Mouse (Mus musculus) intestine, postnatal 0 days (tissue): ENCODE measurements at regions not wholly inside any gene's neighbourhood (a gene's known extent, or its start where the extent isn't known, plus 50 kb on each side); places are given as distances from the start of the nearest gene placed in this dataset.

Experiments used
- ATAC-seq: fragments of 200-750 bp; cut with Nextera tagmentation; 2 replicates; pipeline ENCODE4 v1.8.0; 2017; ENCODE audit warnings: mild to moderate bottlenecking, moderate TSS enrichment, moderate library complexity
- H3K27ac ChIP-seq: fragments of 300-500 bp; sonication (generic); 2 replicates; pipeline ENCODE4 v1.5.1; 2014; ENCODE audit warnings: mild to moderate bottlenecking, low read depth, low read length, moderate library complexity
- H3K27me3 ChIP-seq: fragments of 300-500 bp; sonication (generic); replicated peaks from 2 replicates; pipeline ENCODE4 v1.6.1; 2014; ENCODE audit warnings: low read length, mixed read lengths; ENCODE audit not compliant: control insufficient read depth, insufficient read depth
- H3K36me3 ChIP-seq: fragments of 300-500 bp; sonication (generic); 2 replicates; pipeline ENCODE4 v1.6.1; 2014; ENCODE audit warnings: mild to moderate bottlenecking, moderate library complexity; ENCODE audit not compliant: control insufficient read depth, insufficient read depth
- H3K4me1 ChIP-seq: fragments of 300-500 bp; sonication (generic); replicated peaks from 2 replicates; pipeline ENCODE4 v1.6.1; 2014; ENCODE audit warnings: antibody characterized with exemption, low read length, mixed read lengths; ENCODE audit not compliant: control insufficient read depth, insufficient read depth
- H3K4me2 ChIP-seq: fragments of 300-500 bp; sonication (generic); replicated peaks from 2 replicates; pipeline ENCODE4 v1.6.1; 2014; ENCODE audit warnings: low read depth, mild to moderate bottlenecking, moderate library complexity
- H3K4me3 ChIP-seq: fragments of 300-500 bp; sonication (generic); 2 replicates; pipeline ENCODE4 v1.5.1; 2014; ENCODE audit warnings: low read depth, low read length
- H3K9ac ChIP-seq: fragments of 300-500 bp; sonication (generic); 2 replicates; pipeline ENCODE4 v1.6.1; 2014; ENCODE audit warnings: mild to moderate bottlenecking, low read depth, low read length
- H3K9me3 ChIP-seq: fragments of 300-500 bp; sonication (generic); 2 replicates; pipeline ENCODE4 v1.6.1; 2016; ENCODE audit warnings: mixed run types; ENCODE audit not compliant: control insufficient read depth
- CTCF ChIP-seq: sonication (generic); IDR thresholded peaks from 2 replicates; pipeline ENCODE4 v1.5.1; 2016; ENCODE audit warnings: low read depth, mild to moderate bottlenecking, control low read depth, antibody characterized with exemption, moderate library complexity
- WGBS: fragments of 180-500 bp; shearing (Covaris S2); extraction: QIAGEN DNeasy Blood & Tissue Kit; methylation state at CpG from one replicate; pipeline ENCODE4 v1.1.7; 2014; 5-methylcytosine and 5-hydroxymethylcytosine counted together

DNA sequence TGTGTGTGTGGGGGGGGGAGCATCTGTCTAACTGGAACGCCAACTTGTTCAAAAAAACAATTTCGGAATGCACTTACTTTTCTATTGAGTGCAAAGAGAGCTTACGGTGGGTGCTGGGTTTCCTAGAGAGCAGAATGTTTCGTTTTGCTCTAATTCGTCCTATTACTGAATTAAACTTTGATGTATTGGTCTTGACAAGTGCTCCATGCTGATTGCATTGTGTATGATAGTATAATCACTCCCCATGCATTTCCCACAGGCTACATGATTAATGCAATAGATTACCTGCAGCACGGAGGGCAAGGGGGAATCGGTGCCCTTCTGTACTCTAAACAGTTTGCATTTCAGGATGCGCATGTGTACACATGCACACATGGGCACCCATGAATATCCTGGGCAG is 283.7 kb upstream of the Smim15 start:
- ATAC-seq: no peak
- Histone ChIP-seq H3K27ac (no peak overlapping the region), H3K4me2 (no peak overlapping the region), H3K36me3 (no peaks in the 10 kb centered on the region; the same call in 1 of the 2 replicates), H3K27me3 (no peaks in the 10 kb centered on the region), H3K9ac (no peak overlapping the region), H3K4me1 (no peaks in the 10 kb centered on the region), H3K4me3 (no peak overlapping the region), H3K9me3 (no peaks in the 10 kb centered on the region)
- no peak for TF ChIP-seq CTCF
- 89% methylated on average over 8 of the region's 8 CpGs for WGBS

DNA sequence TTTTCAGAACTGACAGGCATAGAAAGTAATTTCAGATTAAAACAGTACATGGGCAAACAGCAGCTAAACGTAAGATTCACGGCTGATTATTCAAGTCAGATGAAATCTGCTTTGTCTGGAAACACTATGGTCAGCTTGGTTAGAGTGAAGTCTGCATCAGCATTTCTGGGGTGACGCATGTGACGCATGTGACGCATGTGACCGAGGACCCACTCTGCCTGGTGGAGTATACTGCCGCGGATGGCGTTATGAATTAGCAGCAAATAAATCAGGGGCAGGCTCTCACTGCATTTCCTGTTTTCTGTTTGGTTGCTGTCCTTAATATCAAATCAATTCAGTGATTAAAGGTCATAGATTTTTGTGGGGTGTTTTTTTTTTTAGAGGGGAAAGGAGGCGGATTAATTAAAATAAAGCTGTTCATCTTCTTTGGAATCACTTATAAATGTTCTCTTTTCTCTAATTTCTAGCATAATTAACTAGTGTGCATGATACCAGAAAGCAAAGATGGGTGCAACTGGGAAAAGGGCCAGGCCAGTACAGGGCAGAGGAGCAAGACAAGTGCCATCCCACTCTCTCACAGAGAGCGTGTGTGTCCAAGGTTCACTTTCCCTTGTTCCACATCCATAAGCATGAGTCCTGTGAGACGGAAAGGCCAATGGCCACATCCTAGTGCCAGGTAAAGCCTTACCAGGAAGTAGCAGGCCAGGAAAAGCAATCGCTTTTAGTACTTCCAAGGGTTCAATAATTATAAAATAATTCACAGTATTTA is 285.7 kb upstream of the Smim15 start:
- Histone ChIP-seq H3K4me2 (no peak overlapping the region), H3K27ac (no peak overlapping the region), H3K9me3 (no peaks in the 10 kb centered on the region), H3K9ac (no peak overlapping the region), H3K36me3 (no peaks in the 10 kb centered on the region; the same call in 1 of the 2 replicates), H3K4me3 (no peak overlapping the region), H3K4me1 (no peaks in the 10 kb centered on the region), H3K27me3 (no peaks in the 10 kb centered on the region)
- 82% methylated on average over 13 of the region's 13 CpGs for WGBS
- ATAC-seq: no peak; the same call in 1 of the 2 replicates
- no peak for TF ChIP-seq CTCF

DNA sequence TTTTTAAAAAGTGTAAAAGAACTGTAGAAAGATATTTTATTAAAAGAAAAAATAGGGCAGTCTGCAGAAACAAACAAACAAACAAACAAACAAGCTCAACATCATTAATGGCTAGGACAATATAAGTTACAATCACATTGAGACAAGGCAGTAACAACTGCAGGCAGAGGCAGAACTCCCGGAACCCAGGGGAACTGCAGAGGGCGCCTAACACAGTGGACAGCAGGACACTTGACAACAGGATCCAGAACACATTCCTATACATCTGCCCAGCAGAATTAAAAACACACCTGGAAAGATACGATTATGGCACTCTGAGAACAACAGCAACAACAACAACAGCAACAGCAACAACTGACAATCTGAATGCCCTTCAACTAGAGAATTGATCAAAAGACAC is 291.5 kb upstream of the Smim15 start:
- TF ChIP-seq CTCF: peak; percentile 51
- no peaks in the 10 kb centered on the region; the same call in 1 of the 2 replicates for H3K36me3 ChIP-seq
- no peaks in the 10 kb centered on the region for H3K27me3 ChIP-seq
- no peaks in the 10 kb centered on the region for H3K4me1 ChIP-seq
- H3K4me3 ChIP-seq: no peak overlapping the region
- no peak overlapping the region for H3K4me2 ChIP-seq
- no peaks in the 10 kb centered on the region for H3K9me3 ChIP-seq
- no peak overlapping the region for H3K27ac ChIP-seq
- no peak overlapping the region for H3K9ac ChIP-seq
- WGBS: 58% methylated on average over 3 of the region's 3 CpGs
- no peak for ATAC-seq

DNA sequence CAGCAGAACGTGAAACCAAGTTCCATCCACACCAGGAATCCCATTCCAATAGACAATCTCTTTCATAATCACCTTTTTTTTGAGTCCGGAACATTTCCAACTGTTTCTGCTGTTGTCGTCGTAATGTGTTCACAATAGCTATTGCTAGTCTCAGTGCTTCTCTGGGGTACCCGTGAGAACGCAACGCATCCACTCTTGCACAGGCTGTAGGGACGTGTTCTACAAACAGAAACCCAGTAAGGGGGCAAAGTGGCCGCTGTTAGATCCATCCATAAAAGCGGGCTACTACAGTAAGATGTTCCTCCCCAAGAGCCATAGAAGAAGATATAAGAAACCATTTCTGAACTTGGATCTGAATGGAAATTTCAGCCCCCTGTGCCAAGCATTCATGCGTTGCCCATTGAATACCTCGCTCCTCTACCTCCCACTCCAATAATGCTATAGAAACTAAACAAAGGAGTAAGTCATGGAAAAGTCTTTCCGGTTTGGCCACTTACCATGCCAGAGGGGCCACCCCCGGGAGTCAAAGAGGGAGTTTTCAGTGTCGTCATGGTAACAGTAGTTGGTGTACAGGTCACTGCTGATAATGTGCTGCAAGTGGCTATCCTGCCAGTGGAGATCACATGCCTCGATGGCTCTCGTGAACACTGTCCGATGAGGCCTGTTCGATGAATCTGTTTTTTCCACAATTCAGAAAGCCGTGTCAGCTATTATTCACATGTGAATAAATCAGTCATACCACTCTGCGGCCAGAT is 300.6 kb upstream of the Smim15 start:
- Histone ChIP-seq H3K9ac (no peak overlapping the region), H3K36me3 (peaks cover 25% of the 10 kb centered on the region), H3K27ac (no peak overlapping the region), H3K4me1 (no peaks in the 10 kb centered on the region), H3K27me3 (no peaks in the 10 kb centered on the region), H3K4me2 (no peak overlapping the region), H3K9me3 (no peaks in the 10 kb centered on the region), H3K4me3 (no peak overlapping the region)
- no peak for ATAC-seq
- no peak for TF ChIP-seq CTCF
- 81% methylated on average over 21 of the region's 21 CpGs for WGBS

DNA sequence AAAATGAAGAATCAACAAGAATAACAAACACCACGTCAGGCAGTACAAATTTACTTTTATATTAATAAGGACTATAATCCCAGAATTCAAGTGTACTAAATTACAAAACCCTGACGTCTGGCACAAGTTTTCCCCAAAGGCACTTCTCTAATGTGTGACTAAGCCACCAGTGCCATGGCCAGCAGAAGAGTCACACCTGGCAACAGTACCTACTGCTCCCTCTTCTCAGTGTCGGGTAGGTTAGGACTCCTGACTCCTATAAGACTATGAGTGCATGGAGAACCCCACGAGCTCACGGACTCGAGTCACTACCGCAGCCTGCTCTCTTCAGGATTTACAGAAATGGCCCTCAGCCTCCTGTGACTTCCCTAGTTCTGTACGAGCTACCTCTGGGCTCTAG is 307.7 kb upstream of the Smim15 start:
- TF ChIP-seq CTCF: no peak
- no peak overlapping the region for H3K4me2 ChIP-seq
- no peak overlapping the region for H3K9ac ChIP-seq
- ATAC-seq: no peak
- peaks cover 20% of the 10 kb centered on the region for H3K36me3 ChIP-seq
- 84% methylated on average over 8 of the region's 8 CpGs for WGBS
- H3K27me3 ChIP-seq: no peaks in the 10 kb centered on the region
- H3K9me3 ChIP-seq: no peaks in the 10 kb centered on the region
- no peak overlapping the region for H3K27ac ChIP-seq
- no peaks in the 10 kb centered on the region for H3K4me1 ChIP-seq
- H3K4me3 ChIP-seq: no peak overlapping the region

DNA sequence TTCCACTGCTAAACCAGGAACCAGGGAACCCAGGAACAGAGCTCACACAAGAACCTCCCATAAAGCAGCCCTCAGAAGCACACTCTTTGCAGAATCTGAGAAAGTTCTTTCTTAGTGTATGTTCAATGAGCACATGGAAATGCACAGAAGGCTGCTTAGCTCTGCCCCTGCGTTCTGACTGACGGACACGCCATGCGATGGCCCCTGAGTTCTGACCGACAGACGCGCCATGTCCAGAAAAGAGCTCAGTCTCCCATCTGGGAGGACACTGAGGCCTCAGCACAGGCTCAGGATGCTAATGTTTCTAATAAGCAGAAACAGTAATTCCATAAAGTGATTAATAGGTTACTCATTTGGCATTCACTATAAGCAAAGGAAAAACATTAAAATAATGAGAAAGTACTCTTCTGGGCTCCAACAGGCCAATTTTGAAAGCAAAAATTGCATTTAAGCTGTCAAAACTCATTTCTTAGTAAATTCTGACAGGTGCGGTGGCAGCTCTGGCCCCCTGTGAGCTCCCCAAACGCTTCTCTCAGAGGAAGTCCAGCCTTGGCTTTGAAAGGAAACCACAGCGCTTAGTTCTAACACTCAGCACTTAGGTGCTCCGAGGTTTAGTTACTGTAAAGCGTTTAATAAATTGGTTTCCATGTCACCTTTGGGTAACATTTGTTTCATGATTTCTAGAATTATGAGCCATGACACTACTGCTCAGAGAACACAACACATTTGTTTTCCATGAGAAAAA is 309.9 kb upstream of the Smim15 start:
- H3K9me3 ChIP-seq: no peaks in the 10 kb centered on the region
- no peaks in the 10 kb centered on the region for H3K4me1 ChIP-seq
- no peak overlapping the region for H3K4me2 ChIP-seq
- H3K27me3 ChIP-seq: no peaks in the 10 kb centered on the region
- ATAC-seq: no peak
- 95% methylated on average over 12 of the region's 12 CpGs for WGBS
- peaks cover 35% of the 10 kb centered on the region for H3K36me3 ChIP-seq
- no peak overlapping the region for H3K27ac ChIP-seq
- H3K9ac ChIP-seq: no peak overlapping the region
- TF ChIP-seq CTCF: no peak
- no peak overlapping the region for H3K4me3 ChIP-seq
